Mouse (Mus musculus) adipocyte (in vitro differentiated cells): Measurements from ENCODE around the gene Prkar1b.

Source experiments
- DNase-seq: peaks from one replicate; pipeline ENCODE4 v3.0.0-alpha.2; 2016; ENCODE audit warnings: low spot score

The Prkar1b gene

DNA sequence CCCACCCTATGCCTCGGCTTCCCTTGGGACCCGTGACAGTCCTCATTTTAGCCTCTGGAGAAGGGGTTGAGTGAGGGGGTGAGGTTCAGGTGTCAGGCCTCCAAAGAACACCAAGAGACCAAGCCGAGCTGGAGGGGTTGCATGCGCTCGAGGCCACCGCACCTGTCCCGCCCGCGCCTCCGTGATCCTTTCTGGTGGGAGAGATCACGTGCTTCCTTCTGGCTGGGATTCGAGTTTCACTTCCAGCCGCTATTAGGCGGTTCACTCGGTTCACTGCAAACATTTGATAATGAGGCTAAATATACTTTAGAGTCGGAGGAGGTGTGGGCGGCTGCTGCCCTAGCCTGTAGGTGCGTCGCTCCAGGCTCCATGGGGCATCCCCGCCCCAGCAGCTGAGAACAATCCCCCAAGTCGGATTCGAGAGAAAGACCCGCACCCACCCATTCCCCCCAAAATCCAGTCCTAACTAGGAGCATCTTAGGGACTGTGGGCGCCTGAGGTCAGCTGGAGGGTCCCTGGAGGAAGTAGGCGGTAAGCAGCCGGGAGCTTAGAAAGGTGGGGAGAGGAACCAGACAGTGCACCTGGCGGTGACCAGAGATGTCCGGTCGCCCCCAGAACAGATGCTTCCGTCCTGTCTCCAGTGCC, 151.7 kb downstream of the Prkar1b start:
- no peak for DNase-seq

DNA sequence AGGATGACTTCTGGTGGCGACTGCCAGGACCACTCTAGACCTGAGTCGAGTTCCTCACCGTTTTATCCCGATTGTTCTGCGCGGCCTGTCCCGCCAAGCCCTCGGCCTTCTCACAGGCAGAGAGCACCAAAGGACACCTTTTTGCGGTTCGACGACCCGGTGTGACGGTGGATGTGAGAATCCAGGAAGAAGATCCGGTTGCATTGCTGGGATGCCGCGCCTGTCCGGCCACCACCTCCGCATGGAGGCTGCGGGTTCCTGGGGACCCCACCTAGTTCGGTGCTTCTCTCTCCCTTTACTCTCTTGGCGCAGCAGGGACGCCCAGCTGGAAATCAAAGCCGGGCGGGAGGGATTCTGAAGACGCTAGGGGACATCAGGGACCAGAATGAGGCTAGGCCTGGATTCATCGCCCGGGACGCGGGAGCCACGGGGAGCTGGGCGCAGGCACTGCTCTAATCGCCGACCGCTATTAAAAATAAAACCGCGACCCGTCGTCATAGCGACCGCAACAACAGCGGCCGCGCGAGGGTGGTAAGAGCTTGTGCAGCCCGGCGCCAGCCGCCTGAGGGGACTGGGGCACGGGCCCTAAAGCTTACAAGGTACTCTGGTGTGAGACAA, 152.5 kb downstream of the Prkar1b start, which contains the start of gene Pdgfa:
Gene Pdgfa (minus strand): TSS at position 200 of the 618 bp plus-strand sequence.
- DNase-seq: no peak

DNA sequence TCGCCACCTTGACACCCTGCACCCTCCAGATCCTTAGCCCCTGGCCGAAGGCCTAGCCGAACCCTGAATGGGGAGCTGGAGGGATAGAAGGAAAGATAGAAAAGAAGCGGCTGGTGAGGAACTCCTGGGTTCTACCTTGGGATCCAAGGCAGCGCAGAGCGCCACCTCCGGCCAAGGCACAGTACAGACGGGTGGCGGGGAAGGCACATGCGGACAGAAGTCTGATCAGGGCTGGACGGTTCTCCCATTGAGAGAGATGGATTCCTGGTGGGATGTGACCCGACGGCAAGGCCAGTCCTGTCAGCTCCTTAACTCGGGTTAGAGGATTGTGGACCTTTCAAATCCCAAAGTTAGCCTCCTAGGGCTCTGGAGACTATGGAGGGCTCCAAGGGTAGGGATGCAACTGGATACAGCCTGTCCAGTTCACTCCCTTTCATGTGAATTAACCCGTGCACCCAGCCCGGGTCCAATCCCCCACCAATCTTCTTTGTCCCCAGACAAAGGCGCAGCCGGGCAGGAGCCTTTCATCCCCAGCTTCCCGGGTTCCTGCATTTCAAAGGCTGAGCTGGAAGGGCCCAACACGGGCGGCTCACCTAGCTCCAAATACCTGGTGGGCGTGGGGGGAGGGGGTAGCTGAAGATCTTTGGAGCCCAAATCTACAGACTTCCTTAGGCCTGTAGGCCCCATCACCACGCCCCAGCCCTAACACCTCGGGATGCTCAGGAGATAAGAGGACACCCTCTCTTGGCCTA, 153.3 kb downstream of the Prkar1b start:
- DNase-seq: no peak

DNA sequence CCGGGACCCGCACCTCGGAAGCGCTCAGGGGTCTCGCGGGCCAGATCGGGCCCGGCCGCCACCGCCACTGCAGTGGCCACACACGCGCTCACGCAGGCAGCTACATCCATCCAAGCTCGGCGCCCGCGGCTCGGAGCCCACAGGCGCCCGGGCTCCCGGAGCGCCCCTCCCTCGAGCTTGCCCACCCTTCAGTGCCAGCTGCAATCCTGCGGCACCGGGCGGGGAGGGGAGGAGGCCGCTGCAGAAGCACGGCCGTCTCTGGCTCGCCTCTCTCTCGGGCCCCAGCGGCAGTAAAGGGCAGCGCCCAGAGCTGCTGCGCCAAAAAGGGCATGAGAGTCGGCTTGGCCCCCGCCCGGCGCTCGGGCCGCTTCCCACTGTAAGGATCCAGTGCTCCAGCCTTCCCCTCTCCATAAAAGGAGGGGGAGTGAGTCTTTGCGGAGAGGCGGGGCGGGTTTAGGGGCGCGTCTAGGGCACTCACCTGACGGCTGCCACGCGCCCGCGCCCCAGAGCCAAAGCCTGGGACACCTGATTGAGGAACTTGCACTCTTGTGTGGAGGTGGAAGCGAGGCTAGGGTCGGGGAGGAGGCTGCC, 154.0 kb downstream of the Prkar1b start:
- peak; percentile 75 for DNase-seq

DNA sequence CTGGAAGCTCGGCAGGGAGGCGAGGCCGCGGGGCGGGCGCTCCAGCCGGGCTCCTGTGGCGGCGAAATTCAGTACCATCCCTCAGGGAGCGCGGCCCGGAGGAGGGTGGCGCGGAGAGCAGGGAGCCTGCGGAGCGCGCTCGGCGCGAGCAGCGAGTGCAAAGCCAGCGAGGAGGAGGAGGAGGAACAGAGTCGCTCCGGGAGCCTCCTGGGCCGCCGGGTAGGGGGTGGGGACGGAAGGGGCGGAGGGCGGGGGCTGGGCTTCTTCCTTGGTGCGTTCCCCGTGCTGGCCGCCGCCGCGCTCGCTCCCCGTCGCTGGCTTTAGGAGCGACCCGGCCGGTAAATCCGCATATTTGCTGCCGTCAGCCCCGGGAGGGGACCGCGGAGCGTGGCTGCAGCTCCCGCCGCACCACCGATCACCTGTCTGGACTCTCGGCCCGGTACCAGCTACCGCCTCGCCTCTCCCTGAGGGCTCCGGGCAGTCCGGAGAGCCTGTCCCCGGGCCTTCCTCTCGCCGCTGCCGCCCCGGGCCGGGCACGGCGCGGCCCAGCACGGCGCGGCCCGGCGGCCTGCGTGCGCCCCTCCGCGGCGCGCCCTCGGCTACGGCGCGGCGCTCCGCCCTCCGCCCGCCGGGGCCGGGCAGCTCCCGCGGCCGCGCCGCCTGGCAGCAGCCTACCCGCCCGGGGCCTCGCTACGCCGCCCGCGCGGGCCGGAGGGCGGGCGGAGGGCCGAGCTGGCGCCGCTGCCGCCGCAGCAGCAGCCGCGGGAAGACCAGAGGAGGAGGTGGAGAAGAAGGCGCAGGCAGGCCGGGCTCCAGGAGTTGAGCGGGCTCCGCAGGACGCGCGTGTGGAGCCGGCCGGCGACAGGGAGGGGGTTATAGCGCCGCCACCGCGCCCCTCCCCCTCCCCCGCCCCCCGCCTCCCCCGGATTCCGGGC, 154.7 kb downstream of the Prkar1b start:
- peak; percentile 88 for DNase-seq

DNA sequence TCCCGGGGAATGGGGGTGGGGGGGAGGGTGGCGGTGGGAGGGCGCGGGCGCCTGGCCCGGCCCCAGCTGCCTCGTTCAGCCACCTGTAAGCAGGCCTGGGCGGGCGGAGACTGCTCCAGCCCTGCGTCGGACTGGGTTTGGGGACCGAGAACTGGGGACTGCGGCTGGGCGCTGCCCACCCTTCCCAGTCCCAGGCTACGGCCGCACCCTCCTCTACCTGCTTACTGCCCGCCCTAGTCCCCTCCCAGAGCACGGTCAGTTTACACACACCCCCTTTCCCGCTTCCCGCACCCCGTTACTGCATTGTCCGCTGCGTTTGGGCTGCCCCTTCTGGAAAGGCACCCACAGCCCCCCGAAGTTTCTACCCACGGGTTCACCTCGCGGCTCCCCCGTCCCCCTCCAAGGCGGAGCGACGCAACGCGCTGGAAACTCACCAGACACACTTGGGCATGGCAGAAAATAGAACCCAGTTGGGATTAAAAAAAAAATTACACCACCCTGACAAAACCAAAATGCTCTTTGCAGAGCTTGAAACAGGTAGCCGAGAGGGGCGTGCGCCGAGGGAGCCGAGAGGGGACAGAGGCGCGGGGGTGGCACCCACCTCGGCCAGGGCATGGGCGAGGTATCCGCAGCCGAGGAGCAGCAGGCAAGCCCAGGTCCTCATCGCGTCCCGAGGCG, 155.6 kb downstream of the Prkar1b start:
- DNase-seq: peak; percentile 25

DNA sequence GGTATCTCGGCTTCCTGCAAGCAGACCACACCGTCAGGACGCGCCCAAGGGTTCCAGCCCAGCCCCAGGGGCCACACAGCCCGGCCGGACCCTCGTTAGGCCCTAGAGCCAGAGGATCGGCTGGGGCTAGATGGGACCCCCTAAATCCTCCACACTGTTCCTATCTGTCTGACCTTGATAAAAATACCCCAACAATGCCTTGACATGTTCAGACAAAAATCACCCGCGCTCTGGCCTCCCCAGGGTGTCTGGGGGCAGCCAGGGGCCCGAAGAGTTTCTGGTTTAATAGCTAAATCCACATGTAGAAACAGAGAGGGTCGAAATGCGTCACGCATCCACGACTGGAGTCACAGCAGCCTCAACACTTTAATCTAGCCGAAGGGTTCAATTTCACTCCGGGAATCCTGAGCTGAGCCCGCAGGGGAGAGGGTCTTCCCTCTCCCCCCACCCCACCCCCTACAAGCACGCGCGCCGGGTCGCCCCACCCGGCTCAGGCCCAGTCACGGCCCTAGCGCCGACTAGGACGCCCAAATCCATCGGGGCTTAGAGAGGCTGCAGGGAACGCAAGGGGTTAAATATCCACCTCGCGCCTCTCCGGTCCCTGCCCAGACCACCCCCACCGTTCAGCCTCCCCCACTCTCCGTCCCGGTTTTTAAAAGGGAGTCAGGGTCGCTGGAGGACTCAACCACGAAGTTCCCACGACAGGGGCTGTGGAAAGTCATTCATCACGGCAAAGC, 156.3 kb downstream of the Prkar1b start:
- DNase-seq: no peak

DNA sequence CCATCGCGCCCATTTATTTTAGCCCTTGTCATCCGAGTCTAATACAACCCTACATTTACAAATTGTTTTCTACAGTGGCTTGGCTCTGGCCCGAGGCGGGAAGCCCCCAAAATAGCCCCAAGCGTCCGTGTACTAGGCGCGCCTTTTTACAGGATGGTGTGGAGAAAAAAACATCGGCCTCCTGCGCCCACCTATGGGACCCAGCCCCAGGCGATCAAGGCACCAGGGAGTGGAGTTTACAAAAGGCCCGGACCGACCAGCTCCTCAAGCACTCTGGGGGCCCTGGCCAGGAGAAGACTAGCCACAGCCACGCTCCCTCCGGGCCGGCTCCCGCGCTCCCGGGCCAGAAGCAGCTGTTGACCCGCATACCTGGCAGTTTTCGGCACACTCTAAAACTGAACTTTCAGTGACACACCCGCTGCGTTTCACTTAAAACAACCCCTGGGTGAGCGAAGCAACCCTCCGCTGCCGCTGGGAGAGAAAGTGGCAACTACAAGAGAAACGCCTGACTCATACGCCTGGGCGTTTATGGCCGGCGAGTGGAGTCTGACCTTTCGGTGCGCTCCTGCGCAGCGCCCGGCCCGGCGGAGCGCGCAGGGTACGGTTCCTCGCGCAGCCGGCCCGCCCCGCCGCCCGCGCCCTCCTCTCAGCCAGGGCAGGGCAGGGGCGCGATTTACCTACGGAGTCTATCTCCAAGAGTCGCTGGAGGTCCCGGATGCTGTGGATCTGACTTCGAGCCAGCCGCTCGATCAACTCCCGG, 157.0 kb downstream of the Prkar1b start:
- DNase-seq: peak; percentile 49

DNA sequence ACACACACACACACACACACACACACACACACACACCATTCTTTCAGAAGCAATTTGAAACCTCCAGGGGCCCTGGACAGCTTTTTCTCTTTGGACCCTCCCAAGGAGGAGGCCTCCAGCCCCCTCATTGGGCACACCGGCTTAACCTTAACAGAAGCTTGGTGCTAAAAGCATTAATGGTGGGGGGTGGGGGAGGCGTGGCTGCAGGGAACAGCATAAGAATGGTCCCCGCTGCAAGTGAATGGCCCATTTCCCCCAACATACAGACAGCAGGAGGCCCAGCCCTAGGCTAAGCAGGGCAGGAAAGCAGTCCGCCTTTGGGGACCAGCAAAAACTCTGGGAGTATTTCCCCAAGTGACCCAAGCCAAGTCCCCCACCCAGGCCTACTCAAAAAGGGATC, 158.1 kb downstream of the Prkar1b start:
- DNase-seq: no peak

DNA sequence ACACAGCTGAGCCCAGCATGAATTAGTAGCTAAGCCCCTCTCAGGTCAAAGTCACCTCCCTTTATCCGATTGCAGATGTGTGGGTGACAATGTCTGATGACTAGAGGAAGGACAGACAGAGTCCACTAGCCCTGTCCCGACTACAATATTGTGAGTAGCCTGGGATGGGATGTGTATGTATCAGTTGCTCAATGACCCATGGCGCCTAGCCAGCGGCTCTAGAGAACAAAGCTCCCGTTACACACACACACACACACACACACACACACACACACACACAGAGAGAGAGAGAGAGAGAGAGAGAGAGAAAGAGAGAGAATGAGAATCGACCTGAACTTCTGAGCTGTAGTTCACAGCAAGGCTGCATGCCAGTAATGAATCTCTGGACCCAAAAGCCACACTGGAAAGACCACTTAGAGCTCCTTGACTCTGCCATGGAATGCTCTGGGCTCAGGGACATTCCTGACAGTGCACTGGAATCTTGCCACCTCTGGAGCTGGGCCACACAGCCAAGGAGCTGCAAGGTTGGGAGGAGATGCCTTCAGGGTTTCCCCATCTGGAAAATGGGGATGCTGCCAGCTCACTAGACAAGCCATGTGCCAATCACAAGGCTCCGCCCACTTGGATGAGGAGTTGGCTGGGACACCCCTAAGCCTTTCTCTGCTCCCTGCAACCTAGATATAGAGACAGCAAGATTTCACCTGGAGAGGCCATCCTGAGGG, 159.0 kb downstream of the Prkar1b start:
- peak; percentile 82 for DNase-seq

DNA sequence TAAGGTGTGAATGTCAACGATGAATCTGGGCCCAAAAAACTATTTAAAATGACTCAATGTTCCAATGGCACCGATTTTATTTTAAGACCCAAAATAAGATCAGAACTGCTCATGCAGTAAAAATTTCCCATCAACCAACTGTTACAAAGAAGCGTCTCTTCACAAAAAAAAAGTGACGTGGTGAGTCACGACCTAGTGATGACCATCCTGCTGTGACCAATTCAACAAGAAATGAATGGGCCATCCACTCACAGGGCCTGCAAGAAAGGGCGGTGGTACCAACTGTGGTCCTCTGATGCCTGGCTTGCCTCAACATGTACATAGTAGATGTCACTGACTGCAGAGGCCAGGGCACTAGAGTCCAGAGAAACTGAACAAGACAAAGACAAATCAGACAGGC, 160.2 kb downstream of the Prkar1b start:
- DNase-seq: no peak

DNA sequence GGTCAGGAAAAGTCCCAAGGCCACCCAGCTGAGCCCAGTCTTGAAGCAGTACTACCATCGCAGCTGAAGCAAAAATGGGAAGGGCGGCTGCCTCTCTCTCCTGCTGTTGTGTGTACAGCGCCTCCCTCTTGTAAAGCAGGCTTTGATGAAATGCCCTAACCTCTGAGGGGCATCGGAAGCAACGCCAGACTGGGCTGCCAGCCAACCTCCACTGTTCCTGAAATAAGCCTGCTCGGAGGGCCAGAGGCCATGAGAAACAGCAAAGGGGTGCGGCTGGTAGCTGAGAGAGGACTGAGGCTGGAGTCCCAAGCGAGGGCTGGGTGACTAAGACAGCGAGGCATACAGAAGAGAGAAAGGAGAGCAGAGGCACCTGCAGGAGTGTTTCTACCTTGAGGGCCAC, 161.0 kb downstream of the Prkar1b start:
- DNase-seq: peak; percentile 55

DNA sequence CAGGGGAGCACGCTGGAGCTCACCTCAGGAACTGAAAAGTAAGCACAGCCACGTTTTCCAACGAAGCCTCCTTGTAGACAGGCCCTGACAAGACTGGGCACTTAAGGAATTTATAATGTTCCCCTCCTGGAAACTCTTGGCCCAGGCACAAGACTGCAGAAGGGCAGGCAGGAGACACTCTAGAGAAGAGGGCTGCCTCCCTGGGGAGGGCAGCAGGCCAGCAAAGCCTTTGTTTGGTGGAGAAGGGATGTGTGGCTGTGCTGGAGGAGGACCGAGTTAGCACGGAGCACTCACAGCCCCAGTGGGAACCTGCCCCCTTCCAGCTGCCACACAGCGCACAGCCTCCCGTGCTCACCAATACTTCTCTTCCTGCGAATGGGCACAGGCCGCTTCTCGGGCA, 161.8 kb downstream of the Prkar1b start:
- no peak for DNase-seq

DNA sequence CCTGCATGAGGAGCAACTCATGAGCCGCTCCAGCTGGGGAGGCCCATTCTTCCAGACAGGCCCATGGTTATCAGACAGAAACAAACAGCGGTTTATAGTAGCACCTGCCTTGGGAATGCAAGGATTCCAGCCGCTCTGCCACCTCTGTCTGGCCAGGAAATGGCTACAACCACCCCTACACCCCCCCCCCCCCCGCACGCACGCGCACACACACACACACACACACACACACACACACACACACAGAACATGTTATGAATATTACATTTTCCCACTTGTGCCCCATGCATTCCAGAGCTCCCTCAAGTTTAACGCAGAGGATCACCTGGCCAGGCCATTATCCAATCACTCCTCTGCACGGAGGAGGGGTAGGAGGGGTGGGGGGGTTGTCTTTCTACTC, 167.9 kb downstream of the Prkar1b start:
- no peak for DNase-seq

DNA sequence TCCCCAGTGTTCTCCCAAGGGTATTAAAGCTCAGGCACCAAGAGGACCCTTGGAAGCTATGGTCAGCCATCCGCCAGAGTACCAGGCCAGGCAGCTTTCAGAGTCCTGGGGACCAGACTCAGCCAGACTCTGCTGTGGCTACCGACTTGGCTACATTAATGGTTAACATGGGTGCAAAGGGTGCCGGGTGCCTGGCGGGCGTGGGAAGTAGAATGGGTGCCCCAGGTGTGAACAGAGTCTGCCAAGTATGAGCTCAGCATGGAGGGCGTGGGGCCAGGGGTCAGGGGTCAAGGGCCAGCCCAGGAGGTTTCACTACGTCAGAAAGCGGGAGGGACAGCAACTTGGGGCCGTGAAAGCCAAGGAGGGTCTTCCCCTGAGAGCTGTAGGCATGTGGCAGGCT, 169.2 kb downstream of the Prkar1b start:
- DNase-seq: no peak

DNA sequence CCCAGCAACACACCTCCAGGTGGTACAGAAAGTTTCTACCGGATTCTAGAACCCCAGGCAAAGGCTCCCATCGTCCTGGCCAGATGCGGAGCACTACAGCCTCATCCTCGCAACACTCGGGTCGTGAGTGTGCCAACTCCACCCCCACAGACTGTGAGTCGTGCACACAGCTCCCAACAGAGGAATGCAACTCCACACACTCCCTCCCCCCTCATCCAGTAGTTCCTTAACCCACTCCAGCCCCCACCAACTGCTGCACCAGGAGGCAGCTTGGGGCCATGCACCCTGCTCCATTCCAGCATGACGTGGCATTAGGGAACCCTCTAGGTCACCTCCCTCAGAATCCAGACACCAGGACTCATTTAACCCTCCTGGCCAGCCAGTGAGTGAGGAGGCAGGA, 170.0 kb downstream of the Prkar1b start:
- DNase-seq: no peak

DNA sequence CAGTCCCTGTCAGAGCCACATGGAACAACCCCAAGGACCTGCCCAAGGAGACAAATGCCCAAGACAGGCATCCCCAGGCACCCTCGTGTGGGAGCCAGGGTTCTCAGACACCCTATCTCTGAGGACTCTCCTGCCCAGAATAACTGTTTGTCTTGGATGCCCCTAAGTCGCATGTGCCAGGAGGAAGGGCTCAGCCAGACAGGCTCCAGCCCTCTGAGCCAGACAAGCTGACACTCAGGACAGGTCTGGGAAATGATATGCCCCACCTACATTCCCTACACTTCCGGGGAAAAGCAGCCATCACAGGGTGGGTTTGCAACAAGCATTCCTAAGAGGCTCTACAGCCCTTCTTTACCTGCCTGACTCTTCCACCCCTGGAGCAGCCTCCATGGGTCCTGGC, 172.0 kb downstream of the Prkar1b start:
- DNase-seq: no peak

DNA sequence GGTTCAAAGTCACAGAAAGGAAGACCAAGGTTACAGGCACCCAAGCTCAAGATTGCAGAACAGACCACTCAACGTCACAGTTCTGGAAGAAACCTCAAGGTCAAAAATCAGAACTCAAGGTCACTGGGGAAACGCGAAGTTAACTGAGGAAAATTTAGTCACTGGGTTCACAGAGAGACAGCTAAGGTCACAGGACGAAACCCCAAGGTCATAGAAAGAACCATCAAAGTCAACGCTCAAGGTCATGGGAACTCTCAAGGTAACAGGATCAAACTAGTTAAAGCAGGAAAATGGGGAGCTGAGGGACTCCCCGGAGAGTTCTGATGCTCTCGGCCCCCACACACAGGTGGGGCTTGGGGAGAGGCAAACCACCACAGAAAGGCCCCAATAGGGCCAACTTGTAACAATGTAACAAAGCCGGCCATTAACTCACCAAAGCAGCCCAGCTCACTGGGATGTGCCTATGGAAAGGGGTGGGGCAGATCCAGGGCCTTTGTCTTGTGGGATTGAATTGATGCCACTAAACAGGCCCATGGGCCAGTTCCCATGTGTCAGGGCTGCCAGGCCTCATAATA, 174.8 kb downstream of the Prkar1b start:
- DNase-seq: no peak

DNA sequence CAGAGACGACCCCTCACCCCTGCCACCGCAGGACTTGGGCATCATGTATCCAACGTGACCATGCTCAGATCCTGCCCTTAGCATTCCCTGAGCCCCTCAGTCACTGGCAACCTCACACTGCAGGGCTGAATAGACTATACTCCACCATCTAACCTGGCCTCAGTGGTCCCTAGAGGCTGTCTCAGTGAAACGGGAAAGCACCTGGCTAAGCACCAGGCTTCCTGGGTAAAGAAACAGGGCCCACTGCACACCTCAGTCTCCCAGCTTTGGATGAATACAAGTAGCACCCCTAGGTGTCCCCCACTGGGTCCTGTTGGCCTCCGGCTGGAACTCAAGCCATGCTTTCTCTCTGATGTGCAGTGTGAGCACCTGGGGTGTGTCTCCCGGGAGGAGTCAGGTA, 176.3 kb downstream of the Prkar1b start:
- no peak for DNase-seq
